Mouse (Mus musculus) CH12.LX (cell line): ENCODE data around the gene Clcn1.

Source experiments
- EP300 ChIP-seq: IDR thresholded peaks from 2 replicates; pipeline ENCODE4 v1.6.1; 2011; ENCODE audit warnings: low read length, improper control_type of control experiment
- HCFC1 ChIP-seq: IDR thresholded peaks from 2 replicates; pipeline ENCODE4 v1.6.1; 2012; ENCODE audit warnings: low read depth, mild to moderate bottlenecking, inconsistent platforms, low read length, improper control_type of control experiment
- USF1 ChIP-seq: IDR thresholded peaks from 2 replicates; pipeline ENCODE4 v1.6.1; 2014; ENCODE audit warnings: low read depth, mild to moderate bottlenecking, inconsistent platforms, low read length, improper control_type of control experiment

DNA sequence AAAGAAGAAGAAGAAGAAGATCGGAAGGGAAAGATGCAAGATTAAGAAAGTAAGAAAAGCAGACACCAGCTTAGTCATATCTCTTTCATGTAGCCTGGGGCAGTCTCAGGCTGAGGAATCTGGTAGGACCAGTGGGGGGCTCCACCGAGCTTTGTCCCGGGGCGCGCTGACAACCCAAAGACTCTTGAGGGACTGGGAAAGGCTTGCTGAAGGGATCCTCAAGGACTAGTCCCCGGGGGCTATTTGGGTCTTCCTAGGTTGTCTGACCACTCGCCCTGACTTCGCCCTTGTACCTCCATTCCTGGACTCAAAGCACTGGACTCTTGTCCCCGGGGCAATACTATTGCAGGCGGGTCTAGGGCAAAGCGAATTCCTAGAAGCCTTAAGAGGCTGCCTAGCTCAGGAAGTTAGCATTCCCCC, 62.5 kb downstream of the Clcn1 start:
- TF ChIP-seq USF1 (no peak), EP300 (no peak), HCFC1 (no peak)
